Mouse (Mus musculus) heart, embryonic 13.5 days (tissue): ENCODE measurements at regions not wholly inside any gene's neighbourhood (a gene's known extent, or its start where the extent isn't known, plus 50 kb on each side); places are given as distances from the start of the nearest gene placed in this dataset.

Source experiments
- ATAC-seq: fragments of 200-750 bp; cut with Nextera tagmentation; 2 replicates; pipeline ENCODE4 v1.8.0; 2017; ENCODE audit warnings: moderate TSS enrichment; ENCODE audit not compliant: insufficient number of reproducible peaks, low FRiP score, low TSS enrichment; ENCODE audit errors: extremely low read depth
- H3K27ac ChIP-seq: fragments of 300-500 bp; sonication (generic); replicated peaks from 2 replicates; pipeline ENCODE4 v1.5.1; 2015; ENCODE audit warnings: moderate library complexity, mild to moderate bottlenecking, inconsistent platforms
- H3K27me3 ChIP-seq: fragments of 300-500 bp; sonication (generic); replicated peaks from 2 replicates; pipeline ENCODE4 v1.6.1; 2015; ENCODE audit warnings: mild to moderate bottlenecking, inconsistent platforms
- H3K36me3 ChIP-seq: fragments of 300-500 bp; sonication (generic); 2 replicates; pipeline ENCODE4 v1.6.1; 2015; ENCODE audit warnings: mild to moderate bottlenecking, inconsistent platforms
- H3K4me1 ChIP-seq: fragments of 300-500 bp; sonication (generic); 2 replicates; pipeline ENCODE4 v1.6.1; 2015; ENCODE audit warnings: inconsistent platforms
- H3K4me2 ChIP-seq: fragments of 300-500 bp; sonication (generic); 2 replicates; pipeline ENCODE4 v1.6.1; 2015; ENCODE audit warnings: inconsistent platforms, mild to moderate bottlenecking, moderate library complexity
- H3K4me3 ChIP-seq: fragments of 300-500 bp; sonication (generic); 2 replicates; pipeline ENCODE4 v1.5.1; 2015; ENCODE audit warnings: moderate library complexity, mild to moderate bottlenecking, inconsistent platforms
- H3K9ac ChIP-seq: fragments of 300-500 bp; sonication (generic); 2 replicates; pipeline ENCODE4 v1.6.1; 2015; ENCODE audit warnings: inconsistent platforms, mild to moderate bottlenecking, moderate library complexity
- H3K9me3 ChIP-seq: fragments of 300-500 bp; sonication (generic); 2 replicates; pipeline ENCODE4 v1.6.1; 2016; ENCODE audit warnings: inconsistent platforms
- WGBS: fragments of 180-500 bp; shearing (Covaris S2); methylation state at CpG from one replicate; pipeline ENCODE4 v1.1.7; 2015; ENCODE audit warnings: mixed read lengths; 5-methylcytosine and 5-hydroxymethylcytosine counted together

GRCm38 (mm10) chr1:169230097-169230496 lies 301.2 kb downstream of the Nuf2 start:
- Histone ChIP-seq H3K27me3 (no peaks in the 10 kb centered on the region), H3K36me3 (no peaks in the 10 kb centered on the region), H3K9me3 (peaks cover 8% of the 10 kb centered on the region; the same call in 1 of the 2 replicates), H3K27ac (no peak overlapping the region), H3K4me2 (no peak overlapping the region), H3K9ac (no peak overlapping the region), H3K4me3 (no peak overlapping the region), H3K4me1 (peaks cover 2% of the 10 kb centered on the region)
- WGBS: 67% methylated on average over 4 of the region's 4 CpGs
- no peak for ATAC-seq

GRCm38 (mm10) chr1:169224431-169224830 lies 306.8 kb downstream of the Nuf2 start:
- H3K27me3 ChIP-seq: no peaks in the 10 kb centered on the region
- no peaks in the 10 kb centered on the region for H3K36me3 ChIP-seq
- no peak overlapping the region for H3K4me2 ChIP-seq
- H3K4me3 ChIP-seq: no peak overlapping the region
- no peaks in the 10 kb centered on the region for H3K4me1 ChIP-seq
- no peak overlapping the region for H3K27ac ChIP-seq
- H3K9me3 ChIP-seq: peaks cover 8% of the 10 kb centered on the region; the same call in 1 of the 2 replicates
- no peak overlapping the region for H3K9ac ChIP-seq
- WGBS: 74% methylated on average over 2 of the region's 2 CpGs
- ATAC-seq: no peak

DNA sequence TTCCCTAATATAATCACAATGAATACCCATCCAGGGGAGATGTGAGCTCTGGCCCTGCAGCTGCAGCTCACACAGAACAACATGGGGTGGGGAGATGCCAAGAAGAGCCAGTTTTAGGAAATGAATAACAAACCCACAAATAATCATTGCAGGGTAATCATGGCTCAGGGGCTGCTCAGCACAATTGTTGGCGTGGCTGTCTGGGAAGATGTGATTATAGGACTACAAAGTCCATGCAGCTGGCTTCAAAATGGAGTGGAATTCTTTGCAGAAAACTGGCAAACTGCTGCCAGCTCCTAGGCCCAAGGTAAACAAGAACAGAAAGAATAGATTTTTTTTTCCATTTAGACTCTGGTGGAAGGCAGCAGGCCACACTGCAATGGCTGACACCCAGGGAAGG lies 343.6 kb downstream of the Nuf2 start:
- WGBS: 68% methylated on average over 1 of the region's 1 CpGs
- ATAC-seq: no peak
- Histone ChIP-seq H3K27ac (no peak overlapping the region), H3K4me3 (no peak overlapping the region), H3K27me3 (no peaks in the 10 kb centered on the region), H3K9ac (no peak overlapping the region), H3K4me2 (no peak overlapping the region), H3K9me3 (no peaks in the 10 kb centered on the region), H3K36me3 (no peaks in the 10 kb centered on the region), H3K4me1 (no peaks in the 10 kb centered on the region)

- WGBS: 69% methylated on average over 2 of the region's 2 CpGs
- ATAC-seq: no peak
- Histone ChIP-seq H3K27ac (no peak overlapping the region), H3K9me3 (no peaks in the 10 kb centered on the region), H3K27me3 (no peaks in the 10 kb centered on the region), H3K36me3 (no peaks in the 10 kb centered on the region), H3K4me3 (no peak overlapping the region), H3K4me1 (0 out of 2 replicates have a peak, but pooled peaks cover 2% of the 10 kb centered on the region), H3K4me2 (no peak overlapping the region), H3K9ac (no peak overlapping the region)
Measured at GRCm38 (mm10) chr1:169170405-169170804, 360.9 kb downstream of the Nuf2 start.

DNA sequence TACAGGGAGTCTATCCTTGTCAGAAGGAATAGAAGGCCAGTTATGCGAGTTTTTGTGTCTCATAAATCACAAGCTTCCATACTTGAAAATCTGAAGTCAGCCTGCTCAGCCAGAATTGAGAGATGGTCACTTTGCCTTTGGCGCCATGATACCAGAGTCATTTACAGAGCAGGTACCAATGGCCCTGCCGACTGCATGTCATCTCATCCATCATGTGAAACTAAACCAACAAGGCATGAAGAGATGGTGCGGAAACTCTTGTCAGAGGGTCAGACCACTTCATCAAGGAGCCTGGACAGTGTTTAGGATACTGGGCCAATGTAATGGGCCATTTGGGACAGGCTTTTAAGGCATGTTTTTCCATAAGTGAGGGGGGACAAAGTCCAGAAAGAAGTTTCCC lies 363.2 kb downstream of the Nuf2 start:
- no peaks in the 10 kb centered on the region for H3K27me3 ChIP-seq
- no peak overlapping the region for H3K9ac ChIP-seq
- no peak overlapping the region for H3K27ac ChIP-seq
- WGBS: 71% methylated on average over 4 of the region's 4 CpGs
- 0 out of 2 replicates have a peak, but pooled peaks cover 3% of the 10 kb centered on the region for H3K4me1 ChIP-seq
- no peak overlapping the region for H3K4me2 ChIP-seq
- ATAC-seq: no peak
- no peaks in the 10 kb centered on the region for H3K9me3 ChIP-seq
- no peak overlapping the region for H3K4me3 ChIP-seq
- no peaks in the 10 kb centered on the region for H3K36me3 ChIP-seq

DNA sequence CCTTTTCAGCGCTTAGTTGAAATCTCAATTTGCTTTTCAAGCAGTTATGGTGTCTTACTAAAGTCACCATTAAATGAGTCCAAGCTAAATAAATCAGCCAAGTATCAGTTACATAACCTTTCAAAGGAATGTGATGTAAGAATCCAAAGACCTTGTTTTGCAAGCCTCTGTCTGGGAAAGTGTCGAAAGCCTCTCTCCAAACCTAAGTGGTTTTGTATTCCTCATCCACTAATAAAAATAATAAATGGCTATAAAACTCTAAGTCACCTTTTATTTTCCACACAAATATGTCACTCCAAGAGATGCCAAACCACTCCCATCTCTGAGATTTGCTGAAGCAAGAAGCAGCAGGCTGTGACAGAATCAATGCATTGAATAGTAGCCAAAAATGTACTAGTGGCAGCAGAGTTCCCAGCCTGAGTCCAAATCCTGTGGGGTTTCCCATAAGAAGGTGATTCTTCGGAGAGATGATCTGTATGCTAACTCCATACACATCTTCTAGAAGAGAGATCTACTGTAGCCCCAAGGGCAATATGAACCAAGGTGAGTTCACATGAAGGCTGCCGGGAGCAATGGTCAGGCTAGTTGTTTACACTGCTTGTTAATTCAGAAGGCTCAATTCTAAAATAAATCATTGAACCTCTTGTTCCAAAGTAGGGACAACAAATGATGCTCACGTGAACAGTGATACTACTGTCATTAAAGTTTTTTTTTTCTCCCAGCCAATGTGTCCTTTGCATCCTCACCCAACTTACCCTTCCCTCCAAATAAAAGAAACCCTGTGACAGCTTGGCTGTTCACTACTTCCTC lies 365.0 kb downstream of the Nuf2 start:
- H3K4me3 ChIP-seq: no peak overlapping the region
- no peaks in the 10 kb centered on the region for H3K27me3 ChIP-seq
- 64% methylated on average over 5 of the region's 5 CpGs for WGBS
- H3K36me3 ChIP-seq: no peaks in the 10 kb centered on the region
- no peak overlapping the region for H3K27ac ChIP-seq
- no peak for ATAC-seq
- H3K4me1 ChIP-seq: 0 out of 2 replicates have a peak, but pooled peaks cover 3% of the 10 kb centered on the region
- H3K9ac ChIP-seq: no peak overlapping the region
- H3K4me2 ChIP-seq: no peak overlapping the region
- H3K9me3 ChIP-seq: no peaks in the 10 kb centered on the region

GRCm38 (mm10) chr1:169160858-169161257 lies 370.4 kb downstream of the Nuf2 start:
- Histone ChIP-seq H3K27me3 (no peaks in the 10 kb centered on the region), H3K9ac (no peak overlapping the region), H3K27ac (0 out of 2 replicates have a peak overlapping the region, but pooled peaks have one; percentile 12), H3K4me3 (no peak overlapping the region), H3K4me2 (no peak overlapping the region), H3K9me3 (no peaks in the 10 kb centered on the region), H3K4me1 (peaks cover 22% of the 10 kb centered on the region), H3K36me3 (no peaks in the 10 kb centered on the region)
- no peak for ATAC-seq
- WGBS: 26% methylated on average over 6 of the region's 6 CpGs

DNA sequence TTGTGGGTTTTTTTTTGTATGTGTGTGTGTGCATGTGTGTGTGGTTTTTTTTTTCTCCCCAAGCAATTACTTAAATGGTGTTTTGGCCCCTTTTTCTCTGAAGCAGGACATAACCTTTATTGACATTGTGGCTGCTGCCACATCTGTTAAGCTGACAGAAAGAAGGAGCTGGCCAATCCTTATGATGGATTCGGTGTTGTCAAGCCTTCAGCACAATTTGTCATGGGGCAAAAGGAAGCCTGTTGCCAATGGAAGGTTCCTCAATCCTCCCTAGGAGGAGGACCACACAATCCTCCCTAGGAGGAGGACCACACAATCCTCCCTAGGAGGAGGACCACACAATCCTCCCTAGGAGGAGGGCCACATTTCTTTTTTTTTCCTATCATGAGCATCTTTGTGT lies 371.0 kb downstream of the Nuf2 start:
- no peaks in the 10 kb centered on the region for H3K27me3 ChIP-seq
- 64% methylated on average over 1 of the region's 1 CpGs for WGBS

GRCm38 (mm10) chr1:169159786-169160185 lies 371.5 kb downstream of the Nuf2 start:
- H3K27ac ChIP-seq: no peak overlapping the region
- ATAC-seq: no peak
- H3K36me3 ChIP-seq: no peaks in the 10 kb centered on the region
- no peak overlapping the region for H3K9ac ChIP-seq
- no peak overlapping the region for H3K4me3 ChIP-seq
- no peaks in the 10 kb centered on the region for H3K27me3 ChIP-seq
- H3K4me2 ChIP-seq: no peak overlapping the region
- peaks cover 18% of the 10 kb centered on the region for H3K4me1 ChIP-seq
- H3K9me3 ChIP-seq: no peaks in the 10 kb centered on the region

More for the DNA sequence above, 371.0 kb downstream of the Nuf2 start:
- Histone ChIP-seq H3K4me1 (peaks cover 18% of the 10 kb centered on the region), H3K4me2 (no peak overlapping the region), H3K27ac (no peak overlapping the region), H3K4me3 (no peak overlapping the region), H3K9me3 (no peaks in the 10 kb centered on the region), H3K9ac (no peak overlapping the region), H3K36me3 (no peaks in the 10 kb centered on the region)
- no peak for ATAC-seq

GRCm38 (mm10) chr1:169157496-169157895 lies 373.8 kb downstream of the Nuf2 start:
- Histone ChIP-seq H3K4me3 (no peak overlapping the region), H3K36me3 (no peaks in the 10 kb centered on the region), H3K4me2 (no peak overlapping the region), H3K27me3 (no peaks in the 10 kb centered on the region), H3K27ac (no peak overlapping the region), H3K9ac (no peak overlapping the region), H3K4me1 (peaks cover 18% of the 10 kb centered on the region), H3K9me3 (no peaks in the 10 kb centered on the region)
- ATAC-seq: no peak
- 76% methylated on average over 3 of the region's 3 CpGs for WGBS

DNA sequence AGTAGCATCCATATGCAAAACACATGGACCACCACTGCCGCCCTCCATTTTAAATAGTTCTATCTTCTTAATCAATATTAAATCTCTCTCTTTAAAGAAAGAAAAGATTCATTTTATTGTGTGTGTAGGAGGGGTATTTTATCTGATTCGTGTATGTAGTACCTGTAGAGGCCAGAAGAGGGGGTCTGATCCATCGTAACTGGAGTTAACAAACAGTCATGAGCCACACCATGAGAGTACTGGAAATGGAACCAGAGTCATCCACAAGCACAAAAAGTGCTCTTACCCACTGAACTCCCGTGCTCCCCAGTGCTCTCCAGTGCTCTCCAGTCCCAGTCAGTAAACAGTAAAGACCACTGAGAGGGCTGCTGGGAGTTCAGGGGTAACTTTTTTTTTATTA lies 374.4 kb downstream of the Nuf2 start:
- Histone ChIP-seq H3K27ac (no peak overlapping the region), H3K4me2 (no peak overlapping the region), H3K4me1 (peaks cover 18% of the 10 kb centered on the region), H3K4me3 (no peak overlapping the region), H3K9ac (no peak overlapping the region), H3K36me3 (no peaks in the 10 kb centered on the region), H3K9me3 (no peaks in the 10 kb centered on the region), H3K27me3 (no peaks in the 10 kb centered on the region)
- ATAC-seq: no peak
- WGBS: 77% methylated on average over 4 of the region's 4 CpGs
